Mouse (Mus musculus) MEL (cell line): Measurements from ENCODE around the gene Gsta2. TPM values are rescaled to one million over a fixed set of nuclear protein-coding genes. Genes with fewer than 3 reads are reported as not detected.
"Not testable (repeated sequence)": the region's sequence is repeated elsewhere in the genome, so short reads cannot be mapped to it uniquely, and the experiment has no call there.

Source experiments
- DNase-seq: peaks from one replicate; pipeline ENCODE4 v3.0.0; 2011; ENCODE audit warnings: low read depth, low spot score
- H3K27ac ChIP-seq: 2 replicates; pipeline ENCODE4 v1.5.1; 2012; ENCODE audit warnings: low read depth, mild to moderate bottlenecking, control low read depth, low read length, moderate library complexity; ENCODE audit not compliant: control insufficient read depth
- H3K27me3 ChIP-seq, 2 experiments: fragments of 150-350 bp in 1 of 2; sonication (generic) in 1 of 2; 2 replicates each; pipeline ENCODE4 v1.6.1; 2012; ENCODE audit warnings: low read length in 2 of 2, mild to moderate bottlenecking in 2 of 2, improper control_type of control experiment in 1 of 2, moderate library complexity in 1 of 2; ENCODE audit not compliant: insufficient read depth in 2 of 2, control insufficient read depth in 1 of 2
- H3K36me3 ChIP-seq, 2 experiments: 2 replicates each; pipeline ENCODE4 v1.6.1; 2012 to 2014; ENCODE audit warnings: low read length in 2 of 2, improper control_type of control experiment in 1 of 2, inconsistent platforms in 1 of 2, mild to moderate bottlenecking in 1 of 2; ENCODE audit not compliant: insufficient read depth in 2 of 2, control insufficient read depth in 1 of 2
- H3K4me1 ChIP-seq, 2 experiments: fragments of 150-350 bp in 1 of 2; sonication (generic) in 1 of 2; 2 replicates each; pipeline ENCODE4 v1.6.1; 2012; ENCODE audit warnings: low read length in 2 of 2, improper control_type of control experiment in 1 of 2, mild to moderate bottlenecking in 1 of 2; ENCODE audit not compliant: insufficient read depth in 2 of 2, control insufficient read depth in 1 of 2
- H3K4me3 ChIP-seq, 2 experiments: fragments of 150-350 bp in 1 of 2; sonication (generic) in 1 of 2; 2 replicates each; pipeline ENCODE4 v1.5.1; 2012; ENCODE audit warnings: low read depth in 2 of 2, low read length in 2 of 2, mild to moderate bottlenecking in 2 of 2, moderate library complexity in 2 of 2, control low read depth in 1 of 2, improper control_type of control experiment in 1 of 2; ENCODE audit not compliant: control insufficient read depth in 1 of 2, insufficient read depth in 1 of 2
- H3K79me2 ChIP-seq: 2 replicates; pipeline ENCODE4 v1.6.1; 2012; ENCODE audit warnings: mild to moderate bottlenecking, low read length, moderate library complexity; ENCODE audit not compliant: control insufficient read depth, poor library complexity, insufficient read depth
- H3K9ac ChIP-seq: 2 replicates; pipeline ENCODE4 v1.6.1; 2012; ENCODE audit warnings: low read depth, mild to moderate bottlenecking, control low read depth, low read length, moderate library complexity; ENCODE audit not compliant: control insufficient read depth, poor library complexity, severe bottlenecking
- H3K9me3 ChIP-seq: fragments of 150-350 bp; sonication (generic); replicated peaks from 2 replicates; pipeline ENCODE4 v1.6.1; 2012; ENCODE audit warnings: mild to moderate bottlenecking, low read length, improper control_type of control experiment, moderate library complexity; ENCODE audit not compliant: insufficient read depth
- ELF1 ChIP-seq: IDR thresholded peaks from 2 replicates; pipeline ENCODE4 v1.6.1; 2014; ENCODE audit warnings: low read depth, mild to moderate bottlenecking, inconsistent platforms, low read length, improper control_type of control experiment, moderate library complexity
- POLR2A ChIP-seq, 2 experiments: IDR thresholded peaks; 2 replicates each; pipeline ENCODE4 v1.6.1; 2011 to 2012; ENCODE audit warnings: low read length in 2 of 2, mild to moderate bottlenecking in 2 of 2, control low read depth in 1 of 2, improper control_type of control experiment in 1 of 2, low read depth in 1 of 2, moderate library complexity in 1 of 2; ENCODE audit not compliant: control insufficient read depth in 1 of 2, insufficient read depth in 1 of 2, poor library complexity in 1 of 2
- polyA plus RNA-seq, 2 experiments: library from polyadenylated mRNA; stranded (reverse) in 1 of 2; unstranded in 1 of 2; fragments of >175 nt in 1 of 2; fragments of >200 nt in 1 of 2; gene quantifications; 2 replicates each; pipeline versions ENCODE4 v1.2.1 to v1.2.4; 2012; ENCODE audit warnings: low replicate concordance in 2 of 2, low read depth in 1 of 2; ENCODE audit not compliant: insufficient read length in 2 of 2, insufficient read depth in 1 of 2, missing spikeins in 1 of 2
- total RNA-seq: library from RNA; depleted of rRNA; stranded (reverse); fragments of 300-350 nt; gene quantifications from 2 replicates; pipeline ENCODE4 v1.2.3, GENCODE M21; 2012

Gene Gsta2
- total and polyA plus RNA-seq, 3 experiments: not detected

- H3K27me3 ChIP-seq, H3K4me3 ChIP-seq, H3K9ac ChIP-seq, H3K4me1 ChIP-seq, H3K27ac ChIP-seq, H3K9me3 ChIP-seq, DNase-seq, H3K79me2 ChIP-seq, H3K36me3 ChIP-seq: not testable (repeated sequence)
Measured at GRCm38 (mm10) chr9:78349141-78349540, 6.4 kb downstream of the Gsta2 start.

DNA sequence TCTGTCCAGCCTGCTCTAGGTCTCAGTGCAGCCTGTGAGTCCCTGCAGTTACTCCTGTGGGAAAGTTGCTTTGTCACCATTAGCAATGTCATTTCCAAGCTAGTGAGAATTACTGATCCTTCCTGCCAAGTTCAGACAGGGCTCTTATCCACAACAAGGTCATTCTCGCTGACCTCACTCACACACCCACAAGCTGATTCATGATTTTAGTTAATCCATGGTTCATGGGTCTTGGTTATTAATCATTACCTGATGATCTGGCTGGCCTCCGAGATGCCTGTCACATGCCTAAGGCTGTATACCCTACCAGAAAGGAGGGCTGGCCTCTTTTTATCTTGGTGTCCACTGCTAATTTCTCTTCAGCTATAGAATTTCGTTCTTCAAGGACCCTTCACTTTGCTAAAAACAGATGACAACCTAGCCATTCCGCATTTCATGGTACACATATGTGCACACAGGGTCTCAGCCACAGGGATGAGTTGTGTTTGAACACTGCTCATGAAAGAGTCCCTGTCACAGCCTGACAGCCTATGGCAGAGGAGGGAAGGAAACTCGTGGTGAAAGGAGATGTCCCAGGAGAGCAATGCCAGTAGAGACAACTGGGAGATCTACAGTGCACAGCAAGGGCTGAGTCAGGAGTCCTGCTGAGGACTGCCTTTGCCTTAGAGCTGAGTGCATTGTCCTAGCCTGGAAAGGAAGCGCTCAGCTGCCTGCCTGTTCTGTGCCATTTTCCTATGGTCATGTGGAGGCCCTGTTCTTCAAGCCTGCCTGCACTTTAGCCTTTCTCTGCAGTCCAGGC is 7.2 kb downstream of the Gsta2 start:
- H3K27ac ChIP-seq, H3K4me1 ChIP-seq, H3K9ac ChIP-seq, H3K4me3 ChIP-seq, H3K79me2 ChIP-seq, H3K36me3 ChIP-seq, H3K27me3 ChIP-seq, DNase-seq, H3K9me3 ChIP-seq: not testable (repeated sequence)

- peak; percentile 76 for DNase-seq
- Histone ChIP-seq H3K4me1 (no peaks in the 10 kb centered on the region), H3K36me3 (no peaks in the 10 kb centered on the region), H3K9ac (no peak overlapping the region), H3K79me2 (no peaks in the 10 kb centered on the region), H3K4me3 (no peak overlapping the region), H3K27ac (no peak overlapping the region), H3K9me3 (no peaks in the 10 kb centered on the region), H3K27me3 (peaks cover 0 to 2% of the 10 kb centered on the region in 2 experiments; a peak in 2 of 4 replicates)
- TF ChIP-seq ELF1 (peak; percentile 16; the same call in 1 of the 2 replicates), POLR2A (IDR thresholded peaks at IDR 0.05; ENCODE audit: control insufficient read depth in 1 of 2, insufficient read depth in 1 of 2, low read depth in 1 of 2, low read length in 2 of 2, poor library complexity in 1 of 2) (no peak)
Measured at GRCm38 (mm10) chr9:78347004-78347403, 8.6 kb downstream of the Gsta2 start.

- not testable (repeated sequence) for H3K36me3 ChIP-seq, H3K27ac ChIP-seq, H3K9me3 ChIP-seq, H3K4me3 ChIP-seq, H3K9ac ChIP-seq, H3K79me2 ChIP-seq, H3K4me1 ChIP-seq, DNase-seq, H3K27me3 ChIP-seq
Measured at GRCm38 (mm10) chr9:78345235-78345634, 10.4 kb downstream of the Gsta2 start.

GRCm38 (mm10) chr9:78343055-78343454 is 12.5 kb downstream of the Gsta2 start:
- not testable (repeated sequence) for H3K4me3 ChIP-seq, H3K9ac ChIP-seq, H3K79me2 ChIP-seq, H3K36me3 ChIP-seq, H3K9me3 ChIP-seq, H3K4me1 ChIP-seq, H3K27ac ChIP-seq, DNase-seq, H3K27me3 ChIP-seq

GRCm38 (mm10) chr9:78342494-78342893 is 13.1 kb downstream of the Gsta2 start:
- H3K27ac ChIP-seq, H3K27me3 ChIP-seq, H3K79me2 ChIP-seq, DNase-seq, H3K4me3 ChIP-seq, H3K4me1 ChIP-seq, H3K36me3 ChIP-seq, H3K9ac ChIP-seq, H3K9me3 ChIP-seq: not testable (repeated sequence)
